Mouse (Mus musculus) urinary bladder, postnatal 4 days (tissue): ENCODE data around the gene Sacs.

Source experiments
- DNase-seq, 2 experiments: peaks; one replicate each; pipeline ENCODE4 v3.0.0; 2021 to 2022; ENCODE audit warnings: low spot score in 2 of 2

The Sacs gene

GRCm38 (mm10) chr14:61160920-61161319, 22.7 kb downstream of the Sacs start:
- DNase-seq: no peak

- DNase-seq: no peak
These were observed 23.4 kb downstream of the Sacs start for GRCm38 (mm10) chr14:61161367-61162334.

- no peak for DNase-seq
These were observed 26.2 kb downstream of the Sacs start for GRCm38 (mm10) chr14:61164461-61164860.

GRCm38 (mm10) chr14:61165929-61166328, 27.7 kb downstream of the Sacs start:
- DNase-seq: no peak

- DNase-seq: no peak
These were observed 33.2 kb downstream of the Sacs start for GRCm38 (mm10) chr14:61171261-61171970.

- peak; percentile 97 for DNase-seq
These were observed 34.4 kb downstream of the Sacs start for GRCm38 (mm10) chr14:61172548-61173158.

DNA sequence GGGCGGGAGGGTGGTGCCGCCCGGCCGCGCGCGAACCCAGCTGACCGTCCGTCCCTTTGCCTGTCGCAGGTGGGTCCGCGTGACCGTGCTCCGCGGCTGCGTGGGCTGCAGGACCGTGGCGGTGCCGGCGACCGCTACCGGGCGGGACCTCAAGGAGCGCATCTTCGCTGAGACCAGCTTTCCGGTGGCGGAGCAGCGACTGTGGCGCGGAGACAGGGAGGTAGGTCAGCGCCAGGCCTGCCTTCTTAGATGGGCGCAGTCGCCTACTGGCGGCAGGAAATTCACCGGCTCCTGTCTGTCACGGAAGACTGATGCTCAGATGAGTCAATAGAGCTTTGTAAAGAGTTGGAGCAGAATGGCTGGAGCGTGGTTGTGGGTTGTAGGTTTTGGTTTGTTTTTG, 35.0 kb downstream of the Sacs start:
- DNase-seq: peak in 1 of 2 experiments; percentile 62

DNA sequence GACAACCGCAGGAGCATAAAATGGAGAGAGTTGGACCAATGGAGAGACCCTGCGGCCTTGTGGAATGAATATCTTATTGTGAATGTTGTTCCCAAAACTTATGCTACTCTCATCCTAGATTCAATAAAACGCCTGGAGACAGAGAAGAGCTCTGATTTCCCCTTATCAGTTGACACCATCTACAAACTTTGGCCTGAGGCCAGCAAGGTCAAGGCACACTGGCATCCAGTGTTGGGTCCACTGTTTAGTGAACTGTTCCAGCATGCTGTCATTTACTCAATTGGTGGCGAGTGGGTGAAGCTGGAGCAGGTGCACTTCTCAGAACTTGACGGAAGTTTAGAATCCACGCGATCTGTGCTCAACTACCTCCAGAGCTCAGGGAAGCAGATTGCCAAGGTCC, 53.6 kb downstream of the Sacs start:
- DNase-seq: no peak

- DNase-seq: no peak
These were observed 54.1 kb downstream of the Sacs start for GRCm38 (mm10) chr14:61192326-61192725.

- DNase-seq: no peak
These were observed 56.2 kb downstream of the Sacs start for GRCm38 (mm10) chr14:61194416-61194815.

- no peak for DNase-seq
These were observed 71.9 kb downstream of the Sacs start for GRCm38 (mm10) chr14:61210111-61210510.

DNA sequence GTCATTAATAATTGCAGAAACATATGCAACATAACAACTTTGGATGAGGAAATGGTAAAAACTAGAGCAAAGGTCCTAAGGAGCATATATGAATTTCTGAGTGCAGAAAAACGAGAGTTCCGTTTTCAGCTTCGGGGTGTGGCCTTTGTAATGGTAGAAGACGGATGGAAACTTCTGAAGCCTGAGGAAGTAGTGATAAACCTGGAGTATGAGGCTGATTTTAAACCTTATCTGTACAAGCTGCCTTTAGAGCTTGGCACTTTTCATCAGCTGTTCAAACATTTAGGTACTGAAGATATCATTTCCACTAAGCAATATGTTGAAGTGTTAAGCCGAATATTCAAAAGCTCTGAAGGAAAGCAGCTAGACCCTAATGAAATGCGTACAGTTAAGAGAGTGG, 73.5 kb downstream of the Sacs start:
- no peak for DNase-seq

DNA sequence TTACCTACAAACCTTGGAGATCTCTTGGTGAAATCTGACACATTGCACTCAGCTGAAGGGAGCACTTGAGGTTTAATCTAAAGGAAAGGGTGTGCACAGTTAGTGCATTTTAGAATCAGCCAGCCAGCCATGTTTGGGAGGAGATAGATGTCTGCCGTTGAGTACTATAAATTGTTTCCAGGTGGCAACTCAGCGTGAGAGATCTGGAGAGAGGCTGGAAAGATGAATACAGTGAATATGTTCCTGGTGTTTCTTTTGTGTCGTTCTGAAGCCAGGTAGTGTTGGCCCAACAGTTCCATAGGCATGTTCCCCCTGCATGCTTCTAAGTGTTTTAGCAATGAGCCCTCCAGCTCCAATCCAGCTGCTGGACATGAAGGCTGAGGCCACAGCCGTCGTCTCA, 82.9 kb downstream of the Sacs start:
- DNase-seq: no peak

DNA sequence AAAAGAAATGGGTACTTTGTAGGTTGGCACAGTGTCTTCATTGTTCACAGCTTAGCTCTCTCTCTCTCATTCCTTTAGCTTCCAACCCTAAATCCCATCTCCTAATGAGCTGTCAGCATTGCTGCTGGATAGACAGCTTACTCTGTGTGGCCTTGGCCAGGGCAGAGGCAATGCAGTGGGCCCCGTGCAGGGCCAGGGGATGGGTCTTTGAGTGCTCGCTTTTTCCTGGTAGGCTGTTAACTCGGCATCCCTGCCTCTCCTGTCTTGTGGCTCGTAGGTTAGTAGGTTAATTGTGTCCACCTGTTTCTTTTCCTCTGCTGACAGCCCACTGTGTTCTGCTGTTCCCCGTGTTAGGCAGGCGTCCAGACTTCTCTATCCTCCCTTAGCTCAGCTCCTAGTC, 84.2 kb downstream of the Sacs start:
- no peak for DNase-seq

- no peak for DNase-seq
These were observed 85.5 kb downstream of the Sacs start for GRCm38 (mm10) chr14:61223740-61224139.

GRCm38 (mm10) chr14:61224387-61225077, 86.3 kb downstream of the Sacs start:
- no peak for DNase-seq

GRCm38 (mm10) chr14:61226151-61226550, 87.9 kb downstream of the Sacs start:
- no peak for DNase-seq

- DNase-seq: no peak
These were observed 91.5 kb downstream of the Sacs start for GRCm38 (mm10) chr14:61229763-61230162.

DNA sequence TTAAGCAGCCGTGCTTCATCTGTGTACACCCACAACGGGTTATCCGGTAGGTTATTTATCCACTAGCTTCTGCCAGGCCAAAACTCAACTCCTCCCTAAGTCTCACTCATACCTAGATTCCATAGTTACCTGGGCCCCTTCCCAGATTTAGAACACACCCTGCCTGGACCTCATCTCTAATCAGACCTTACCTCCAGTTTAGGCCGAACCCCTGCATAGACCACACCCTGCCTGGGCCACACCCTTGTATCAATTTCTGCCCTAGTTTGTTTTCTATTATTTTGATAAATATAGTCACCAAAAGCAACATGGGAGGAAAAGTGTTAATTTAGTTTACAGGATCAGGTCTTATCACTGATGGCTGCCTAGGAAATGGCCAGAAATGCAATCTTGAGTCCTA, 91.9 kb downstream of the Sacs start:
- DNase-seq: no peak

DNA sequence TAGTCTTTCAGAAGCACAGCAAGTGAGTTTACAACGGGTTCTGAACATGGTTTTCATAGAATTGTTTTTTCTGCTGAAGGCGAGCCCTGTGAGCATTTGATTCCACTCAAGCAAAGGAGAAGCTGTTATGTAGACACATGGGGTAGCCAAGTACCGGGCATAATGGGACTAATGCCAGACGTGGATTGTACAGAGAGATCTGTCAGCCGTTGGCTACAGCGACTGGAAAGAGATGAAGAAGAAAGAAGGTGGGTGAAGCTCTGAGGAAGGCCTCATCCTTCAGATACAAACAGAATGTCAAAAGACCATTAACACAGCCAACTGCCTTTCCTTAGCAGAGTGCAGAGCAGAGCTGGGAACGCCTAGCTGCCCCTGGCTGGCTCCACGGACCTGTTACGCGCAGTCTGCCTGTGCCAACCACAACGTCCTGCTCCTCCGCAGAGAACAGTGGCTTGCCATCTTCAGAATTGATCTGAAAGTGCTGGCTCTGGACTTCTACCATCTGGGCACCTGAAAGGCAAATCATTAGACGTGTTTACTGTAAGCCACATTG, 93.8 kb downstream of the Sacs start:
- DNase-seq: no peak

- DNase-seq: no peak
These were observed 97.7 kb downstream of the Sacs start for GRCm38 (mm10) chr14:61235846-61236474.
